Mouse (Mus musculus): ENCODE results near the gene Amer2.
"Not testable (repeated sequence)": the region's sequence is repeated elsewhere in the genome, so short reads cannot be mapped to it uniquely, and the experiment has no call there.

The Amer2 gene

DNA sequence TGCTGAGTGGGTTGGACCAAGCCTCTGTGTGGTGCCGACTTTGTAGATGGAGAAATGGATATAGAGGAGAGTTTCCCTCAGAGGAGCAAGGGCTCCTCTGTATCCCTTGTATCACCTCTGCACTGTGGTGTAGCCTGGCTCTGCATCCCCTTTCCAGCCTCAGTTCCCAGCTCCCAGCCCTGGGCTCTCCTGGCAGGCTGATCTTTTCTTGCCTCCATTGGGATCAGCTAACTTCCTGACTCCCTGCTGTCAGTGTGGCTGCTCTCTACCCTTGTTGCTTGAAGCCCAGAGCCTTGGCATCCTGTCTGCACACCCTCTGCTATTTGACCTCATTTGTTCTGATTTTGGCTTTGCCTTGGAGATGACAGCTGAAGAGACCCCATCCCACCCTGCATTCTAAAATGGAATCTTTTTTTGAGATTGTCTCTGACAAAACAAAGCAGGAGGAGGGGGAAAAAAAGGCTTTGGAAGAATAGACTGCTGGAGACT, at the start of gene Amer2:
Amer2 (plus strand) TSS at position 439 of the 489 bp plus-strand sequence.
- peak; percentile 89 for DNase-seq

DNA sequence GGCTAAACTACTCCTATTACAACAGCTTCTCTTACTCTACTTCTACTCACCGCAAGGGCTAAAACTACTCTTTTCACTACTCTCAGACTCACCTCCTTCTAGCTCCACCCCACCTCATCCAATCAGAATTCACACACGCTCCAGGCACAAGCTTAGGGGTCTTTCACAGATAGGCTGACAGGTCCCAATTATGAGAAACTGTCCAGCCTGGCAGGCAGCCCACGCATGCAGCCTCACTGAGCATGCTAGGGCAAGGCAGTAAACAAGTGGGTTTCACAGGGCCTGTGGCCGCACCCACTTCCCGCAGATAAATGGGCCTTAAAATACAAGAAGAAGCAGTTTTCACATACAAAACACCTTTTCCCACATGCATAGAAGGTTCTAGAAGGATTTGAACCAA, 33.1 kb upstream of the Amer2 start:
- DNase-seq = not testable (repeated sequence)

DNA sequence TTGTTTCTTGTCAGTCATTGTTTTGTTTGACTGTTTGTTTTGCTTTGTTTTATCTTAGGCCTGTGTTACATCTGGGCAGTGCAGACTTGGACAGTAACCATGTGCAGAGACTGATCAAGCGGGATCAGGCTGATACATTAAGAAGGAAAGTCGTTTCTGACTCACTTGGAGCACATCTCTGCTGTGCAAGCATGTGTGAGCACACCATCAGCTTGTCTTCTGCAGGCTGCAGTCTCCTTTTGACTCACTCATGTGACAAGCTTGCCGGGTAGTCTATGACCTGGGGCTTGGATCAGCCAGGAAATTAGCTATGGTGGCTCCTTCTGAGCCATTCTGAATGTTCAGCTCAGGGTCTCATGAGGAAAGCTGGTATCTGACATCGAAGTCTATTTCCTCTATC, 32.5 kb upstream of the Amer2 start:
- no peak for DNase-seq

DNA sequence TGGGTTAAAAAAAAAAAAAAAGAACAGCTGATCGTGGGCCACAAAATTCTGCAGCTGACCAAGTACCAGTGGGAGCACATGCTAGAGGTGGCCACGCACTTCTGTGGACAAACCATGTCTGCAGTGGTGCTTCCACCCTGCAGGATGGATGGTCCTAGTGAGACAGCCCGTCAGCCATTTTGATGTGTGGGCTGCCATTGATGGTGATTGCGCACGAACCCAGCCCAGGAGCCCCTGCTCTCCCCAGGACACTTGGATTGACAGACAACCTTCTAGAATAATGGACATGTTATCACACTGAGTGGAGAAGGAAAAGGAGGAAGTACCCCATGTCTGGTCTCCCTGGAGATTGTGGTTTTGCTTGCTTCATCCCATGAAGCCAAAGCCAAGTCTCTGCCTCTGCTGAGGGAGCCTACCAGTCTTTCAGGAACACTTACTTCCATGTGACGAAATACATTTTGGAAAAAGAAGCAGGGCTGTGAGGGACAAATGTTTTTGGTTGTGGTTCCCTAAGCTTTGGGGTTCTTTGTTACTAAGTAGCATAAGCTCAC, 27.7 kb upstream of the Amer2 start:
- no peak for DNase-seq

DNA sequence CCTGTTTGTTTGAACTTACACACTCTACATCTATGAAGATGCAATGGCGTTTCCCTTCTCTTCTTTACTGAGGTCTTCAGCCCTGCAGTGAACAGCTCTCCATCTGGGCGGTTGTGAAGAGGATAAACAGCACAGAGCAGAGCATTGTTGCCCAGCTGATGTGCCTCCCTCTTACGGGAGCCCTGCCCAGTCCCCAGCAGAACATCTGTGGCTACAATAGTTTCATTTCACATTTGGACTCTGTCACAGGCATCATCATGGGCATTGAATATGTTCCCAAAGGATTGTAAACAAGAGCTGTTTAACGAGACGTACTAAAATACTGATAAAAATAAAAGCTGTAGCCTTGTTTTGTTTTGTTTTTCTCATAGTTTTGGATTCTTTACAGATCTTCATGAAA, 14.7 kb upstream of the Amer2 start:
- no peak for DNase-seq

DNA sequence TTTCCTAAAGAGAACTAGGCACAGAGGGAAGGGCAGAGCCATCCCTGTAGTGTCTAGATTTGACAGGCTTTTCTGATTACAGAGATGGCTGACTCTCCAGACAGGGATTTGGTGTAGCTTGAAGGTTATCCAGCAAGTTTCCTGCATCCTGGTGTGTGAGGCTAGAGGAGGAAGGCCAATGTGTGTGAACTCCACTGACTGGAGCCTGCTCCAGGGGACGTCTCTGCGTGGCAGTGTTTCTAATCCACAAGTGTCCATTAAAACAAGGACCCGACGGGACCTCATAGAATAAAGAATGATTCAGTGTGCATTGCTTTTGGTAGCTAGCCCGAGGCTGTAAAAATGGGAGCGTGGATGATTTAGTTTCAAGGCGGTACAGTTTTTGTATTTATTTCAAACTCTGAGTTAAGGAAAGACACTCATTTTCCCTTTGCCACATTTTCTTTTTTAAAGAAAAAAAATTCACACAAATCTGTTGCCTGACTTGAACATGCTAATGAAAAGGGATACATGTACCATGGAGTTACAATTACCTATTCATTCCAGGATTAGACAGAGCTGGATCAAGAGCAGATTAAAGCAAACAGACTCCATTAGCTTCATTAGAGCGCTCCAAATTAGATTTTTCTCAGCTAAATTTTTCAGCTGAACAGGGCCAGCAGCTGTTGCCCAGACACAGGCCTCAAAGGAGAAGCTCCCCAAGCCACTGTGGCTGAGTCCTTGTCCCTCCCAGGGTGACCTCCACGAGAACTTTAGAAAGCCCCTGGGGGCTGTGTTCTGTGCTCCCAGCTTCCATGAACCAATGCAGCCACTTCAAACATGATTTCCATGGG, 11.5 kb upstream of the Amer2 start:
- DNase-seq = no peak

DNA sequence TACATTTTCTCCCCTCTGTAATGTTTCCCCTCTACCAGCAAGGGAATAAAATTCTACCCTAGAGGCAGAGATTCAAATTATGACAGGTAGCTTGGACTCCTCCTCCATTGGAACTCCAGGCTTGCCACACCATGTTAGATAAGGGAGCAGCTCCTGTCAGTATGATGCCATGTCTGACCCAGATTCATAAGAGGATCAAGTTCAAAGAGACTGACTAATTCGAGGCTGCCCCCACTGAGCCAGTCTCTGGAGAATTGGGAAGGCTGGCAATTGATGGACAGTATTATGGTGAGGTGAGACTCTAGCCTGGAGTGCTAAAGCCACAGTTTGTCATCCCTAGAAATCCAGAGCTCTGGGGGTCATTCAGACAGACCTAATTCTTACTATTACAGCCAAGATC, 6.3 kb upstream of the Amer2 start:
- no peak for DNase-seq

DNA sequence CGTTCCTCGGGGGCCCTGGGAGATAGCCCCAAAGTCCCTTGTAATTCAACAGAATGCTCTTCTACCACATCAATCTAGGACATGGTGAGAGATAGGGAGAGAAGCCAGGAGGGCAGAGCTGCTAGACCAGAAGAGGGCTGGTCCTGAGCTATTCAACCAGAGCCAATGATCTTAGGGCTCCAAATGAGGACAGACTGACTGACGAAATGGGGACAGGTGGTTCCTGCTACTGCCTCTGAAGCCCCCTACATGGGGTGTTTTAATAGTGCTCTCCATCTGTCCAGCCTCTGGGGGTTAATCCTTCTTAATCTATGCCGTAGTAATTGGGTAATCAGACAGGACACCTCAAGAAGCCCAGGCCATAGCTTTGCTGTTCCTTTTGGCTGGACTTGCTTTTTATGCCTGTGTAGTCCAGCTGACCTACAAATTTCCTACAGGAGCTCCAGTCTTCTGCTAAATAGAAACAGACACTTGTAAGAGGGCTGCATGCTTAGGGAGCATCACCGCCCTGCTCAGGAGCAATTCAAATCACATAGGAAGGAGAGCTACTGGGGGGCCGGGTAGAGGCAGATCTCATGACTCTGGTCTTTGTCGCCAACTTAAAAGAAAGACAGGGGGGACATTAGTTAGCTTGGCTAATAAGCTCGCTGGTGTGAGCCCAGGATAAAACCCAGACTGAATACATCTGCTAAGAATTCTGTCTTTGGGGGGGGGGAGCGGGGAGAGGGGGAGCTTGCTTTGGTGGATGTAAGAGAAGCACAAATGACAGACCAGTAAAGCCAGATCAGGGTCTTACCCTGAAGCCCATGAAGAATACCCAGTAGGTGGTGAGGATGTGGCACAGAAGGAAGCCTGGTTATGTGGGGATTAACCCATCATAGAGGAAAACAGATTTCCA, 4.0 kb upstream of the Amer2 start:
- peak; percentile 62 for DNase-seq

DNA sequence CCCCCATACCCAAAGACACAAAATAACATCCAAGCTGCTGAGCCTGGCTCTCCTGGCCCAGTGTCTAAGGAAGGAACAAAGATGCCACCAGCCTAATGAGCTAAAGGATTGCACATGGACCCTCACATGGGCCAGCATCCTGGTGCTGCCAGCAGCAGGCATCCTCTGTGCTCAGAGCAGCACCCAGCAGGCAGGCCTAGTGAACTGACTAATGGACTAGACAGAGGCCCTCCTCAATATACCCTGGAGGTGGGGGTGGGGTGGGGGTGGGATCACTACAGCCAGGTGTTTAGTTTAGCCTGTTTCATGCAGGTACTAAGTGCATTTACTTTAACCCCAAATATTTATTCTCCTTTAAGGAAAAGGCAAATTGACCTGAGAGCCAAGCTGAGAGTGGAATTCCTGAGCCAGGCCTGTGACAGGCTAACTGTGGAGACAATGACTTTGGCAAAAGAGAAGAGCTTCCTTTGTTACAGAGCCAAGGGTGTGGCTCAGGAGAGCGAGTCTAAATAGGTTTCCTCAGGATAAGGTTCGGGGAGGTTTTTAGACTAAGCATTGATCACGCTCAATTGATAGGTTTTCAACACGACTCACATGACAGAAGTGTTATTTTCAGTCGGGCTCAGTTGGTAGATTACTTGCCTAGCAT, 3.3 kb upstream of the Amer2 start:
- DNase-seq = no peak

DNA sequence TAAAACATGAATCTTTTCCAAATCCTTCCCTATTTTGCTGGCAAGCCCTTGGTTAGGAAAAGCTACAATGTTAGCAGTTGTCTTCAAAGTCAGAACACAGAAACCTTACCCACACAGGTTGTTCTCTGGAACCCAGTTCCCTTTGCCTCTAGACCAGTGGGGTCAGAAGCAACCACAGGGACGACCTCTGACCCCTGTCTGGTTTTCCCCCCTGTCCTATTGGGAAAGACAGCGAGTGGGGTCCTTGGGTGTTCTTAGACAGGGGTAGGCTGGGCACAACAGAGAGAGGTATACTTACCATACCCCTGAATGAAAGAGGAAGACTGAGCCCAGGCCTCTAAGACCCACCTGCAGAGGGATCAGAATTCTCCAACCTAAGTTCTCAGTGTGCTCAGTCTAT, 4.0 kb downstream of the Amer2 start:
- peak; percentile 69 for DNase-seq

DNA sequence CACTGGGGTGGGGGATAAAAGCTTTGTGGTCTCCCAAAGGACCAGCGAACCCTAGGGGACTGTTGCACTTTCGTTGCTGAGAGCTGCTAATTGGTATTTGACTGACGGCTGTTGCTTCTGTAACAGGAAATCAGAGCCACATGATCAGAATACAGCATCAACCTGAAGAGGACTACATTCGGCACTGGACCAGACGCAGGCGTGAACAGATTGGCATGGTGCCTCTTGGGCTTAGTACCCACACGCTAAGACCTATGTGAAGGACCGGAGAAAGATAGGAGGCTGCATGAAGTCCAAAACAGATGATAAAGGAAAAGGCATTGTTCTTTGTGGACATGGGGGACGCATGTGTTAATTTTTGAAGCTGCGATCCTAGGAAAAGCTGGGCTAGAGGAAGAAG, 4.5 kb downstream of the Amer2 start:
- DNase-seq = peak; percentile 88

DNA sequence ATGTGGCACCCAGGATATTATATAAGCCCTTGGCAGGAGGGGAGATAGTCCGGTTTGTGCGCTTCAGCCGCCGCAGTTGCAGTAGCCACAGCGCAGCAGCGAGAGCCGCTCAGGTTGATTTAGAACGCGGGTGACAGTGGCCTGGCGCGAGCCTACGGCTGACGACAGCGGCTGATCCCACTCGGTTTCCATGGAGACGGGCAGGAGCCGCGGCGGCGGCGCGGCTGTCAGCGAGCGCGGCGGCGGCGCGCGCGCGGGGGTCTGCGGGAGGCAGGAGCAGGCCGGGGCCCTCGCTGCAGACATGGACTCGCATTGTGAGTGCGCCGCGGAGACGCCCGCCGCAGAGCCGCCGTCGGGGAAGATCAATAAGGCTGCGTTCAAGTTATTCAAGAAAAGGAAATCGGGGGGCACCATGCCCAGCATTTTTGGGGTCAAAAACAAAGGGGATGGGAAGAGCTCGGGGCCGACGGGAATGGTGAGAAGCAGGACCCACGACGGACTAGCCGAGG, 5.1 kb downstream of the Amer2 start:
- peak; percentile 96 for DNase-seq

DNA sequence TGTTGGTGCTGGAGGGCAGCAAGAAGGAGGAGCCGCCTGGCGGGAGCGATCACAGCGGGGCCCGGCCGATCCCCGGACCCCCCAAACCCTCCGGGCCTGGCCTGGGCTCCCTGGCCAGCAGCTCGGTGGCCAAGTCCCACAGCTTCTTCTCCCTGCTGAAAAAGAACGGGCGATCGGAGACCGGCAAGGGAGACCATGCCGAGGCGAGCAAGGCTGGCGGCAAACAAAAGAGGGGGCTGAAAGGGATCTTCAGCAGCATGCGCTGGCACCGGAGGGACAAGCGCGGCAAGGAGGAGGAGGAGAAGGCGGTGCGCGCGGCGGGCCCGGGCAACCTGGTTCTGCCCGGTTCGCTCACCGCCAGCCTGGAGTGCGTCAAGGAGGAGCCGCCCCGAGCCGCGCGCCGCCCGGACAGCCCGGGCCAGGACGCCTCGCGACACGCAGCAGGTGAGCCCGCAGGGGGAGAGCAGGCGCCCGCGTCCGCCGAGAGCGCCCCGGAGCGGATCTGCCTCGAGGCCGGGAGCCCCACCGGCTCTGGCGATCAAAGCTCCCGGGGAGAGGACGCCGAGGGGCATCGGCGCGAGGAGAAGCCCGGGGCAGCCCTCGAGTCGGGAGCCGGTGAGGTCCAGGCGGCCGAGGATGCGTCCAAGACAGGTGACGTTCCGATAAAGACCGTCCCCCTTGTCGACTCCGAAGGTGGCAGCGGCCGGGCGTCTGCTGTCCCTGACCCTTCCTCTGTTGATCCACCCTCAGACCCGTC, 5.7 kb downstream of the Amer2 start:
- DNase-seq = peak; percentile 81

DNA sequence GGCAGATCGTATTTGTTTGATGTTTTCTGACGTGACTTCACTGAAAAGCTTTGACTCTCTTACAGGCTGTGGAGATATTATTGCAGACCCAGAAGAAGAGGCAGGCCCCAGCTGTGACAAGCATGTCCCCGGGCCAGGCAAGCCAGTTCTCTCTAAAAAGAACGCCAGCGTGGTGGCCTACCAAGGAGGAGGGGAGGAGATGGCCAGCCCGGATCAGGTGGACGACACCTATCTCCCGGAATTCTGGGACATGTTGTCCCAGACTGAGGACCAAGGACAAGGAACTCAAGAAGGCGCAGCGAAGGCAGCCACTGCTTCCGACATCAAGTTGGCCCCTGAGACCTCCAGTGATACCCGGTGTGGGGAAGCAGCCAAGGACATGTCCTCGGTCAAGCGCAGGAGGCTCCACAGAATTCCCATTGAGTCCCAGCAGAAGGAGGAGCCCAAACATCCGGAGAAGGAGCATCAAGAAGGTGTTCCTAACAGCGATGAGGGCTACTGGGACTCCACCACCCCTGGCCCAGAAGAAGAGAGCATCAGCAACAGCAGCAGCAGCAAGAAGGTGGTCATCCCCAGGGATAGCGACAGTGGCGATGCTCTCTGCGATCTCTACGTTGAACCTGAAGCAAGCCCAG, 6.4 kb downstream of the Amer2 start:
- peak; percentile 76 for DNase-seq

DNA sequence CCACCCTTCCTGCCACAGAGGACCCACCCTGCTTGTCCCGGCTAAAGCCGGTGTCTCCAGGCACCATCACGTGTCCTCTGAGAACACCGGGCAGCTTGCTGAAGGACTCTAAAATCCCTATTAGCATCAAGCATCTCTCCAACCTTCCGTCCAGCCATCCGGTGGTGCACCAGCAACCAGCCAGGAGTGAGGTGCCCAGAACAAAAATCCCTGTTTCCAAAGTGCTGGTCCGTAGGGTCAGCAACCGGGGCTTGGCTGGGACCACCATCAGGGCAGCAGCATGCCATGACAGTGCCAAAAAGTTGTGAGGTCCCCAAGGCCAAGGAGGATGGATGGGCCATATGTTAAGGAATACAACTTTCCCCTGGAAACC, 6.9 kb downstream of the Amer2 start:
- DNase-seq = peak; percentile 64

DNA sequence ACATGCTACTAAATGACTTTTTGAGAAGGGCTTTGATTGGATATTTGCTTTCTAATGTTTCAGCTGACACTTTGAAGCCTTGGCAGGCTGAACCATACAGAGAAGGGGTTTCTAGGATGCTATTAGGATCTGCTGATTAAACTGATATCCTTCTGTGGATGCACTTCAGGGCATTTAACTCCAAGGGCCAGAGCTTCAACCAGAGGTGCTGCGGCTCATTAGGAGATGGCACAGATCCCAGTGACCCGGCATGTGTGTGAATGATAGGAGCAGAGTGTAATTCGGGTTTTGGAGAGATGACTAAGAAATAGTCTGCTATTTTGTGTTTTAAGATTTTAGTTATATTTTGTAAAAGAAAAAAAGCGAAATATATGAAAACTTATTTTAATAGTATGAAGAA, 8.6 kb downstream of the Amer2 start:
- no peak for DNase-seq

DNA sequence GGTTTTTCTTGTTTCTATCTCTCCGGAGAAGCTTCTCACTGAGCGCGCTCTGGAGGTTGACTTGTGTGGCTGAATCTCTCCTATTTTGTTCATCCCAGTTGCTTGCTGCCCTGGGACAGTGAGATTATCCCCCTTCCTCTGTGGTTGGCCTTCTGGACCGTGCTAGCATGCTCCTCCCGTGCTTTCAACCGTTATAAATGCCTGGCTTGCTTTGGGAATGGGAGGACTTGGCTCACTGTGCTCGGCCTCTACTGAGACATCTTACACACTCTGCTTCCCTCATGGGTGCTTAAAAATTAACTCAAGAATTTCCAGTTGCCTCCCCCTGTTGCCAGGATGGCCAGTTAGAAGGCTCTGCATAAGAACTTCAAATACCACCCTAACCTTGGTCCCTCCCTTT, 10.8 kb downstream of the Amer2 start:
- DNase-seq = peak; percentile 65

DNA sequence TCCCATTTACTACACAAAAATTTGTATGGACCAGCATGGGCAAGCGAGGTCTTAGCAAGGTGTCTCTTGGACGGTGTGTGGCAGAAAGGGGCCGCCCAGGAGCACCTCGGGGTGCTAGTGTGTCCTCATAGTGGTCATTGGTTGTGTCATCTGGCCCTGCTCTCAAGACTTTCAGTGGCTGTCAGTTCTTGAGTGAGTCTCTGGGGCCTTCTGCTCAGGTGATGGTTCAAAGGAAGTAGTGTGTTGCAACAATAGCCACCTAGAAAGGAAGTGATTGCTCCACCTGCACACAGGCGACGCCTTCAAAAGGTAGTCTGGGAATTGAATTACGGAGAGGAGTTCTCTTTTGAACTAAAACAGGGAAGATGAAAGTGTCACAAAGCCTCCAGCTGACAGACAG, 11.2 kb downstream of the Amer2 start:
- DNase-seq = no peak

DNA sequence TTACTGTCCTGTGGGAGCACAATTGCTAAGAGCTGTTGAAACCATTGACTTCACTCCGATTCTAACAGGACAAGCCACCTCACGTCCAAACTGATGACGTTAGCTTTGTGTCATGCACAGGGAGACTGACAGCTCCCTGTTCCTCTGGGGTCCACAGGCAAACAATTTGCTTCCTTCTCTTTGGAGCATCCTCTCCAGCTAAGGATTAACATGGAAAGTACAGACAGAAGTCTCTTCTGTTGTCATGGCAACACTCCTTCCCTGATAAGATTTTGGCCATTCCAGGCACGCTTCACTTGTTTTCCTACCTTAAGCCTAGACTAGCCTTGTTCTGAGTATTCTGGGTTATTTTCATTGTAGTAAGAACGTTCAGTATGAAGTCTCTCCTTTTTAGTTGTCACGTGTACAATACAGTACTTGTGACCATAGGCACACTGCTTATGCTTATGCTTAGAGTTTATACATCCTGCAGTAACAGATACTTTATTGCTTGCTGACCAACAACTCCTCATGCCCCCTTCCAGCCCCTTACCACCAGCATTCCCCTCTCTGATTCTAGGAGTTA, 12.1 kb downstream of the Amer2 start:
- no peak for DNase-seq

DNA sequence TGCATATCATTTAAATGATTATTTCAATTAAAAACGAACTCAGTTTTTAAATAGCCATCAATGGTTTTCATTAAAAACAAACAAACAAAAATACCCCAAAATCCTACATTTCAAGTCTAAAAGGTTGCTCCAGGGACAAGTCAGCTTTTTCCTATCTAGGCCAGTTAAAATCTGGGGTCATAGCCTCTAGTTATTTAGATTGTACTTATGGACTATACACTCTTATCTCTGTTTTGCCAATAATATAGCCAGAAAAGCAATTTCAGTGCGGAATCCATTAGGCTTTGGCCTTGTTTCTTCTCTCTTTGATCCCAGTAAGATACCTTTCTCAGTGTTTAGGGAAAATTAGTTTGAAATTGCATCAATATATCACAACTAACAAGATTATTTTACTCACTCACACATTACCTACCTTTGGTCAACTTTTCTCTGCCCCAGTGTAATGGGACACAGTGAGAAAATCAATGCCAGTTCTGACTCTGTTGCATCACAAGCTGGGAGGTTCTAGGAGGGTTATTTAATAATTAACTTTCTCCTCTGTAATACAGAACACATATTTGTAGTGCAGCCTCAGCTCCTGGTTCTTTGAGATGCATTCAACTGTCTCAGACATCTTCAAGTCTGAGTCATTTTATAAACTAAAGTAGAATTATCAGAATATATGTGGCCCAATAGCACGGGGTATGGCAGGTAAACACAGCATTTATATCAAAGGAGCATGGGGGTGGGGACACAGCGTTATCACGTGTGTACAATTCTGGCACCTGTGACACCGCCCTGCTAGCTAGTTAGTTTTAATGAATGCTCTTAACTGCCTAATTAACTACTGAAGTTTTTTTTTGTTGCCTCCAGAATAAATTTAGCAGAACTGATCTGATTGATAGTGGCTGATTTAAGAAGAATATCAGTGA, 13.8 kb downstream of the Amer2 start:
- DNase-seq = no peak

Data from cerebellum, adult 9-11 months (tissue).